Mouse (Mus musculus): ENCODE results near the gene Lrrc46. TPM values are rescaled to one million over a fixed set of nuclear protein-coding genes. Genes with fewer than 3 reads are reported as not detected.

Lrrc46 gene
- total RNA-seq, 2 experiments from 2014 or later, result not detected

Small RNAs within 50 kb of the gene (microRNA-seq; reads per million reads assigned to microRNA genes)
- gene Mir8103 (ENCODE audit: borderline number of aligned reads in 2 of 2), result 0 to 0.67 reads per million in 2 experiments

Other genes with a start within 250 kb of the Lrrc46 start
- 100 to 1,000 TPM; 397 to 404 TPM for gene Nfe2l1, start 211.4 kb downstream of the Lrrc46 start, total RNA-seq (2021)
- gene Copz2, start 191.5 kb downstream of the Lrrc46 start, total RNA-seq (2021), result 10 to 100 TPM; 36.0 to 39.4 TPM
- 10 to 100 TPM; 22.7 to 23.7 TPM for gene Cdk5rap3, start 124.9 kb downstream of the Lrrc46 start, total RNA-seq (2021)
- gene Prr15l, start 113.3 kb downstream of the Lrrc46 start, total RNA-seq (2021), result 1 to 10 TPM in 1 of 2 experiments, under 1 TPM in 1; 0.73 to 1.8 TPM
- 10 to 100 TPM; 12.8 to 13.9 TPM for gene Pnpo, start 97.4 kb downstream of the Lrrc46 start, total RNA-seq (2021)
- gene Sp2, start 58.4 kb downstream of the Lrrc46 start, total RNA-seq (2021), result 10 to 100 TPM; 10.3 to 13.8 TPM
- under 1 TPM in 1 of 2 experiments, not detected in 1; 0.14 TPM for gene Sp6, start 28.0 kb downstream of the Lrrc46 start, total RNA-seq (2021)
- 10 to 100 TPM; 13.7 to 14.1 TPM for gene Scrn2, start 11.5 kb downstream of the Lrrc46 start, total RNA-seq (2021)
- gene Mrpl10, start 153 bp upstream of the Lrrc46 start, total RNA-seq (2021), result 10 to 100 TPM; 85.0 to 89.8 TPM
- 1 to 10 TPM; 3.8 to 4.9 TPM for gene Osbpl7, start 9.2 kb upstream of the Lrrc46 start, total RNA-seq (2021)
- gene Tbx21, start 73.9 kb upstream of the Lrrc46 start, total RNA-seq (2021), result not detected
- 10 to 100 TPM; 11.0 to 15.3 TPM for gene Tbkbp1, start 110.1 kb upstream of the Lrrc46 start, total RNA-seq (2021)
- gene Kpnb1, start 146.5 kb upstream of the Lrrc46 start, total RNA-seq (2021), result 10 to 100 TPM; 83.7 to 85.7 TPM
- 10 to 100 TPM; 79.6 to 87.6 TPM for gene Npepps, start 239.2 kb upstream of the Lrrc46 start, total RNA-seq (2021)

Measured in heart, postnatal 36 days (tissue).